Mouse (Mus musculus): ENCODE data around the gene Lipe. TPM values are rescaled to one million over a fixed set of nuclear protein-coding genes. Genes with fewer than 3 reads are reported as not detected.
A peak's percentile ranks its signal among the peaks of the same experiment; 100 is the strongest.

The Lipe gene
- total RNA-seq, 1 experiment from 2014 or later: 19.9 TPM

DNA sequence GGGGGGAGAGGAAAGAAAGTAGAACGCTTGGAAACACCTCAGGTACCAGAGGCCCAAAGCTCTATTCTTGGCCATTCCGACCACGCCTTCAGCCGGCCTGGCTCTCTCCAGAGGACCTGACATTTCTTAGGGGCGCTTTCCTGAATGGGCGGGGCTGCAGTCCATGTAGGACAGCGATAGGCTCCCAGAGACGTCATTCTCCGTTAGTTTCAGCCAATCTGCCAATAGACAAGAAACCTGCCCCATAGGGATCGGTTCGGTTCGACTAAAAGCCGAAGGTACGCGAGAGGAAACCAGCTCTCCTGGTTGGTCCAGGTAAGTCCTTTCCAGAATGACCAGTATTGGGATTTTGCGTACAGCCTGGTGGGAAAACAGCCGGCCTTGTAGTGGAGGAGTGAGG lies 22.0 kb downstream of the Lipe start:
- no peak for ATAC-seq (replicated peaks; ENCODE audit: insufficient number of reproducible peaks, low FRiP score, low TSS enrichment, poor library complexity, severe bottlenecking)

DNA sequence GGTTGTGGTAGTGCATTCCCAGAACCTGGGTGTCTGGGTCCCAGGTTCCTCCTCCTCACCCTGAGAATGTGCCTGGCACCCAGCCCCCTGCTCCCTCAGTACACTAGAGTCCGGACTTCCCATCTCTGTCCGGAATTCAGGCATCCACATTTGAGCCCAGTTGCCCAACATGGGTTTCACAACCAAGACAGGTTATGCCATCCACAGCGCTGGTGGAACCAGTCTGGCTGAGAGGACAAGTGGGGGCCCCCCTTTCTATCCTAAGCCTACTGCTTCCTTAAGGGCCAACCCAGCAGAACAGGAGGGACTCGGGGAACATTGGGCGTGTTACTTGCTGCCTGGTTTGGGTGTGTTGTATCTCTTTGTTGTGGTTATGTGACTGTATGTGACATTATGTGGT lies 26.1 kb downstream of the Lipe start:
- ATAC-seq (replicated peaks; ENCODE audit: insufficient number of reproducible peaks, low FRiP score, low TSS enrichment, poor library complexity, severe bottlenecking): 0 out of 2 replicates have a peak, but pooled peaks have one; percentile 27

DNA sequence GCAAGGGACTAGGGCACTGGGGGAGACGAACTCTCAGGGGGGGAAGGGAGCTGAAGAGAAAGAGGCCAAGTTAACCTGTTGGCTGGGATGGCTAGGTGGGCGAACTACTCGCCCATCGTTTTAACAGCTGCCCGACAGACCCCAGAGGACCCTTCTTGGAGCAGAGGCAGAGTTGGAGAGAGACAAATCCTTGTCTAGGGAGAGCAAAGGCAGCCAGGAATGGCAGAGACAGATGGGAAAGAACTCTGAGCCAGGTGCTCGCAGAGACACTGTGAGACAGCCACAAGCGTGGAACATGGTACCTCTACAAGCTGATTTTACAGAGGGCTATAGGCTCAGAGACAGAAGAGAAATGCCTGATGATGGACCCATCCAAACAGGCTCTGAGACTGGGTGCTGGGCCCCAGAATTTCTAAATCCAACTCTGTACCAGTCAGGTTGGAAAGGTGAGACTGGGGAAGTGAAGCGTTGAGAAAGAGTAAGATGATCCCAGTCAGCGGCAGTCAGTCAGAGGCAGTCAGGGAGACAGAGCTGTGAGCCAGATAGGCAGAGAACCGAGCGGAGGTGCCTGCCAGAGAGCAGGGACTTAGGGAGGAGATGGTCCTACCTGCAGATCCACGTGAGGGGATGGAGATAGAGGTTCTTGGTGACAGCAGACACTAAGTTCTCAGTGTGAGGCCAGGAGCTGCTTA lies 29.3 kb downstream of the Lipe start, which contains the start of gene Cnfn:
Gene Cnfn (minus strand): TSS at position 667 of the 692 bp plus-strand sequence.
- ATAC-seq (replicated peaks; ENCODE audit: insufficient number of reproducible peaks, low FRiP score, low TSS enrichment, poor library complexity, severe bottlenecking): no peak

DNA sequence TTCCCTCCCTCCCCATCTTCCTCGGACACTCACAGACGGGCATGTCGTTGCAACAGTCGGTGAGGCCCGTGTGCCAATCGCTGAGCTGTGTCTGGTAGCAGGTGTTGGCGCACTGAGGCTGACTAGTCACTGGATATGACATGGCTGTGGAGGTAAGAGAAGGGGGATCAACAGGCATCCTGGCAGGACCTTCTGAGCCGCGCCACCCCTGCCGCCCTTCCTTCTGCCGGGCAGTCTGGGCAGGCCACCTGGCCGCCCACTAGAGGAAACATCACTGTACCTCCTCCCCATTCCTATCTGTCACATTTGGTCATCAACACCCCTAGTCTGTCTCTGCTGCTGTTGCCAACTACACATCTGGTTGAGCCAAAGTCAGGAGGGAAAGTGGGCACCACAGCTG lies 30.2 kb downstream of the Lipe start:
- no peak for ATAC-seq (replicated peaks; ENCODE audit: insufficient number of reproducible peaks, low FRiP score, low TSS enrichment, poor library complexity, severe bottlenecking)

DNA sequence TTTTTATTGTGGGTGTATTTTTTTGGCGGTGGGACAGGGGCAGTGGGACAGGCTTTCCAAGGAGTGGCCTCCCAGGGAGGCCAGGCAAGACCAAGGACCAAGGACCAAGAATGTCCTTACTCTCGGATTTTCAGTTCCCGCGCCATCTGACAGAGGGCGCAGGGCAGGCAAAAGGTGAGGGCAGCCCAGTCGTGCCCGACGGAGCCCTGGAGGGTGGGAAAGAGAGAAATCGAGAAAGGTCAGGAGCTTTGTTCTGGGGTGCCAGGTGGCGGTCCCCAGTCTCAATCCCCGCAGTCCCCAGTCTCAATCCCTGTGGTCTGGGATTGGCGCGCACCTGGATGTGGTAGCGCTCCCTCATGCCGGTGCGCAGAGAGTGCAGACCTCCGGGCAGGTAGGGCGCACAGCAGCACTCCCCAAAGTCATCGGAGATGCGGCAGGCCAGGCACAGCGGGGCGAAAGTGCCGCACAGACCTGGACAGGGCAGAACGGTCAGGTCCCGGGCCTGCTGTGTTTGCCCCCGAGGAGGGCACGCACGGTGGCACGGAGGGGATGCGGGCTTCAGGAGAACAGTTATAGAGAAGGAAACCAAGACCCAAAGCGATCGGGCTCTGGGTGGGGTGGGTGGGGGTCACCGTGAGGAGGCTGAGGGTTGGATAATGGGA lies 30.7 kb downstream of the Lipe start:
- no peak for ATAC-seq (replicated peaks; ENCODE audit: insufficient number of reproducible peaks, low FRiP score, low TSS enrichment, poor library complexity, severe bottlenecking)

DNA sequence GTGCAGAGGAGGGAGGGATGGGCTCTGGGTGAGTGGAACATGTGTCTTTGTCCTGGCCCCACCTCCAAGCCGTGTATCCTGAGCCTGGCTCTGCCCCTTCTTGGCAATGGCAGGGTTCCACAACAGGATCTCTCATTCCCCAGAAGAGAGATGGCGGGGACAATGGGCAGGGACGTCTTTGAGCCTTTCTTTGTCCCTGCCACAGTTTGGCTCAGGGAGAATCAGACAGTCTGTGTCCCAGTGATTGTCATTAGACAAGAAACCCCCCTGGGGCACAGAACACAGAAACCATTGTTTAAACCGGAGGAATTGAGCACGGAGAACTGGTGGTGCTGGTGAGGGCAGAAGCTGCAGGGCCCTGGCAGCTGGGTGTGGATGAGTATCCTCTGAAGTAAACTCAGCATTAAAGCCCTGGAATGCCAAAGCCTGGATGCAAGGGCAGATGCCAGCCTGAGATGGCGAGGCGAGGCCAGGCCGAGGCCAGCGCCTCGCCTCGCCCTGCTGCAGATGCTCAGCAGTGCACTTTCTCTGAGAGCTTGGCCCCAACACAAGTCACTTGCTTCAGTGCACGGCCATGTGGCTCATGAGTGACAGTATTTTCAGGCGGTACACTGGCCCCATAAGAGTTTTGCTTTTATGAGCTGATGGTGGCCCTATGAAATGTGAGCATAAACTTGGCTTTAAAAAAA lies 32.4 kb downstream of the Lipe start:
- no peak for ATAC-seq (replicated peaks; ENCODE audit: insufficient number of reproducible peaks, low FRiP score, low TSS enrichment, poor library complexity, severe bottlenecking)

DNA sequence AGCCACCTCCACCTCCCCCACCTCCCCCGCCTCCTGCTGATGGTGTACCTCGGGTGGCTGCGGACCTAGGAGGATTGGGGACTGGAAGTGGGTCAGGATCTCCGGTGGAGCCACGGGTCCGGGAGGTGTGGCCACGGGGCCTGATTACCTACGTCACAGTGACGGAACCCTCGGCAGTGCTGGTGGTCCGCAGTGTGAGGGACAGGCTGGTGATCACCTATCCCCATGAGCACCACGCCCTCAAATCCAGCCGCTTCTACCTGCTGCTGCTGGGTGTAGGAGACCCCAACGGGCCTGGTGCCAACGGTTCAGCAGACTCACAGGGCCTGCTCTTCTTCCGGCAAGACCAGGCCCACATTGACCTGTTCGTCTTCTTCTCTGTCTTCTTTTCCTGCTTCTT lies 34.9 kb downstream of the Lipe start:
- ATAC-seq (replicated peaks; ENCODE audit: insufficient number of reproducible peaks, low FRiP score, low TSS enrichment, poor library complexity, severe bottlenecking): no peak

DNA sequence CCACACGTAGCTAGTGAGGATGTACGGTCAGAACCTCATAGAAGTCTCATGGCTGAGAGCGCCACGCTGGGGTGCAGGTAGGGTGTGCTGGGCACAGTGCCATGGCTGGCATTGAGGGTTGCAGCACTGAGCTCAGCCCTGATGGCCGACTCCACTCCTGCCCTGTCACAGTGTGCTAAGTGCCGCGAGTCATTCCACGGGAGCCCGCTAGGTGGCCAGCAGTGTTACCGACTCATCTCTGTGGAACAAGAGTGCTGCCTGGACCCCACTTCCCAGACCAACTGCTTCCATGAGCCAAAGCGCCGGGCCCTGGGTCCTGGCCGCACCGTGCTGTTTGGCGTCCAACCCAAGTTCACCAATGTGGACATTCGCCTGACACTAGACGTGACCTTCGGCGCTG lies 35.4 kb downstream of the Lipe start:
- ATAC-seq (replicated peaks; ENCODE audit: insufficient number of reproducible peaks, low FRiP score, low TSS enrichment, poor library complexity, severe bottlenecking): no peak

DNA sequence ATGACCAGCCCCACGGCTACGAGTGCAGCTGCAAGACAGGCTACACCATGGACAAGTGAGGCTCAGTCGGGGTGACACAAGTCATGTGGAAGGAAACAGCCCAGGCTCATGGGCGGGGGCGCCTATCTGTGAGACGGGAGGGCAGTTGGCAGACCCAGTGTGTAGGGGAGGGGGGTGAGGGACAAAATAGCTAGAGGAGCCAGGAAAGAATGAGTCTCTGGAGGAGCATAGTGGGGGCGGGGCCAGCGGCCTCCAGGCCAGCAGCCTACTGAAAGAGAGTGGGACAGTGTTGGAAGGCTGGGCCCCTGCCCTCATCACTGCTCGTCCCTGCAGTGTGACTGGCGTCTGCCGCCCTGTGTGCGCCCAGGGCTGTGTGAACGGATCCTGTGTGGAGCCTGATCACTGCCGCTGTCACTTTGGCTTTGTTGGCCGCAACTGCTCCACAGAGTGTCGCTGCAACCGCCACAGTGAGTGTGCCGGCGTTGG lies 39.7 kb downstream of the Lipe start:
- ATAC-seq (replicated peaks; ENCODE audit: insufficient number of reproducible peaks, low FRiP score, low TSS enrichment, poor library complexity, severe bottlenecking): no peak

DNA sequence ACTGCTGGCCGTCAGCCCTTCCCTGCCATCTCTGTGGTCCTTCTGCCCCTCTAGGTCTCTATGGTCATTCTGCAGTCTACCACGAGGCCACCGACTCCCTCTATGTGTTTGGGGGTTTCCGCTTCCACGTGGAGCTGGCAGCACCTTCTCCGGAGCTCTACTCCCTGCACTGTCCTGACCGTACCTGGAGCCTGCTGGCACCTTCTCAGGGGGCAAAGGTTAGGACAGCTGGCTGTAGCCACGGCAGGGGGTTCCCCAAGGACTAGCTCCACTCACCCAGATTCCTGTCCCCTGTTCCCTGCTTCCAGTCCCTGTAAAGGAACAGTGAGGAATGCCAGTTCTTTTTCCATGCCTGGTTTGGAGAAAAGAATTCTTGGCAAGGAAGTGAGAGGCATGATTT lies 49.6 kb downstream of the Lipe start:
- ATAC-seq (replicated peaks; ENCODE audit: insufficient number of reproducible peaks, low FRiP score, low TSS enrichment, poor library complexity, severe bottlenecking): no peak

DNA sequence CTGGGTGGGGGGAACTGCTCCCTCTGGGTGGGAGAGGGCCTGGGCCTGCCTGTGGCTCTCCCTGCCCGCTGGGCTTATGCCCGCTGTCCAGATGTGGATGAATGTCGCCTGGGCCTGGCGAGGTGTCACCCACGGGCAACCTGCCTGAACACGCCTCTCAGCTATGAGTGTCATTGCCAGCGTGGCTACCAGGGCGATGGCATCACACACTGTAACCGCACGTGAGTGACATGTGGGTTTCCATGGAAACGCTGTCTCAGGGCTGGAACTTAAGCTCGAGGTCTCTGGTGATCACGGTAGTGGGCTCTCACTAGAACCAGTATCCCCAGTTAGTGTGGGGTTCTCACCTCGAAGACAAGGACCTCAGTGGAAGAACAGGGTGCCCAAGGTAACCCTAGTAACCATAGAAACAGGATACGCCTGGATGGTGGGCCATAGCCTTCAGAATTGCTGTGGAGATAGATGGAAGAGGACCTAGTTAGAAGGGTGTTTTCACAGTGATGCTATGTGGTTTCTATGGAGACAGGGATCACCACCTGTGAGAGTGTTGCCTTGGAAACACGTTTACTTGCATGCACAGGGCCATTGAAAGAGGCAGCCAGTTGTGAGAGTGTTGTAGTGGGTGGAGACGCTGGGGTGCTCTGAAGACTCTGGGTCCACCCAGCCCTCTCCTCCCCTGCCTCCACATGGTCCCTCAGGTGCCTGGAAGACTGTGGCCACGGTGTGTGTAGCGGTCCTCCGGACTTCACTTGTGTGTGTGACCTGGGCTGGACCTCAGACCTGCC lies 57.3 kb downstream of the Lipe start:
- ATAC-seq (replicated peaks; ENCODE audit: insufficient number of reproducible peaks, low FRiP score, low TSS enrichment, poor library complexity, severe bottlenecking): no peak

DNA sequence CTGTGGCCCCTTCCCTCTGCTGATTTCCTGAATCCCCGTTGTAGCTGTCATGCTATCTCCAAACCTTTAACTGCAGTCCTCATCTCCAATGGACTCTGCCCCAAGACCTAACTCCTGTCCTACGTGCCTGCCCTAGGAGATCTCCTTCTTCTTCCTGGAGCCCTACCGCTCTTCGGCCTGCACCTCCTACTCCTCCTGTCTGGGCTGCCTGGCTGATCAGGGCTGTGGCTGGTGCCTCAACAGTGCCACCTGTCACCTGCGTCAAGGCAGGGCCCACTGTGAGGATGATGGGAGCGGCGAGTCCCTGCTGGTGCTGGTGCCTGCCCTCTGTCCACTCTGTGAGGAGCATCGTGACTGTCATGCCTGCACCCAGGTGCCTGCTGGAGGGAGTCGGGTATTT lies 59.2 kb downstream of the Lipe start:
- 0 out of 2 replicates have a peak, but pooled peaks have one; percentile 12 for ATAC-seq (replicated peaks; ENCODE audit: insufficient number of reproducible peaks, low FRiP score, low TSS enrichment, poor library complexity, severe bottlenecking)

DNA sequence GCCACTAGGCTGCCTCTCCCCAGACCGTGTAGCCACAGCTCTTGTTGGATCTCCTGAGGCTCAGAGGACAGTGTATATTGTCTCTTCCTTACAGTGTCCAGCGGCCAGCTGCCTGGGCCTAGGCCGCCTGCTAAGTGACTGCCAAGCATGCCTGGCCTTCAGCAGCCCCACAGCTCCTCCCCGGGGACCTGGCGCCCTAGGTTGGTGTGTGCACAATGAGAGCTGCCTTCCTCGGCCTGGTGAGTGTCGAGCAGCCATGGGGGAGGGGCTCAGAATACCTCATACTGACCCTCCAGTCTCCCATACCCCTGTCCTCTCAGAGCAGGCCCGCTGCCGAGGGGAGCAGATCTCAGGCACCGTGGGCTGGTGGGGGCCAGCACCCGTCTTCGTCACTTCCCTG lies 64.0 kb downstream of the Lipe start:
- ATAC-seq (replicated peaks; ENCODE audit: insufficient number of reproducible peaks, low FRiP score, low TSS enrichment, poor library complexity, severe bottlenecking): no peak

DNA sequence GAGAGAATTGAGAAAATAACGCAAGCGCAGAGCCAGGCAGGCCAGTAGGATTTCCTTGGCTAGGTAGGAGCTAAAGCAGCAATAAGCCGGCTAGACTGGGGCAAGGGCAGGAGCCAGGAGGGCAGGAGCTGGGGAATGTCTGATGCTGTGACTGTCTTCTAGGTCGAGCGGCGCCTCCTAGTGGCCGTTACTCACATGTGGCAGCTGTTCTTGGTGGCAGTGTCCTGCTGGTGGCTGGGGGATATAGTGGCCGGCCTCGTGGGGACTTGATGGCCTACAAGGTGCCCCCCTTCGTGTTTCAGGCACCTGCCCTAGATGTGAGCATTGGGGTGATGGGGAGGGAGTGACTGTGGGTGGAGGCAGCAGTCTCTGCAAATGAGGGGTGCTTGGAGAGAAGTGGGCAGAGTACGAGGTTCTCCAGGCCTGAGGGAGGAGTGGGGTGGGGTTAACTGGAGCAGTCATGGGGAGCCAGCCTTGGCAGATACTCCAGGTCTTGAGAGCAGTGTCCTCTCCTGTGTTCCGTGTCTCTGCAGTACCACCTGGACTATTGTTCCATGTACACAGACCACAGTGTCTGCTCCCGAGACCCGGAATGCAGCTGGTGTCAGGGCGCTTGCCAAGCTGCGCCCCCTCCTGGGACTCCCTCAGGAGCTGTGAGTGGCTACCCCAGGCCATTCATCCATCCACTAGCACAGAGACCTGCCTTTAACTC lies 64.8 kb downstream of the Lipe start:
- ATAC-seq (replicated peaks; ENCODE audit: insufficient number of reproducible peaks, low FRiP score, low TSS enrichment, poor library complexity, severe bottlenecking): peak; percentile 75

Other genes starting within 250 kb of the Lipe start
- gene Pou2f2, start 219.0 kb downstream of the Lipe start, total RNA-seq (2017): 35.8 to 70.4 TPM (median 38.0 TPM) in 3 replicates
- gene Dedd2, start 178.1 kb downstream of the Lipe start, total RNA-seq (2017): 75.0 to 94.7 TPM (median 76.7 TPM) in 3 replicates
- gene Zfp526, start 177.3 kb downstream of the Lipe start, total RNA-seq (2017): 2.4 to 9.8 TPM (median 2.6 TPM) in 3 replicates
- gene Gsk3a, start 160.9 kb downstream of the Lipe start, total RNA-seq (2017): 42.8 to 71.0 TPM (median 43.0 TPM) in 3 replicates
- 3.7 to 8.1 TPM (median 7.3 TPM) in 3 replicates for gene Erf, start 147.9 kb downstream of the Lipe start, total RNA-seq (2017)
- 55.5 to 68.5 TPM (median 65.9 TPM) in 3 replicates for gene Cic, start 131.0 kb downstream of the Lipe start, total RNA-seq (2017)
- 8.0 to 20.6 TPM (median 20.3 TPM) in 3 replicates for gene Pafah1b3, start 100.7 kb downstream of the Lipe start, total RNA-seq (2017)
- gene Prr19, start 97.3 kb downstream of the Lipe start, total RNA-seq (2017): not detected in 3 replicates
- not detected in 3 replicates for gene Tmem145, start 92.6 kb downstream of the Lipe start, total RNA-seq (2017)
- gene Megf8, start 81.5 kb downstream of the Lipe start, total RNA-seq (2017): 0.64 to 1.8 TPM (median 0.86 TPM) in 3 replicates
- gene Cnfn, start 29.0 kb downstream of the Lipe start, total RNA-seq (2017): not detected in 3 replicates
- gene Cxcl17, start 14.2 kb upstream of the Lipe start, total RNA-seq (2017): not detected in 3 replicates
- 207 to 253 TPM (median 236 TPM) in 3 replicates for gene Ceacam1, start 78.9 kb upstream of the Lipe start, total RNA-seq (2017)
- 0.78 TPM in 1 of 3 replicates, not detected in the others for gene Ceacam2, start 141.1 kb upstream of the Lipe start, total RNA-seq (2017)
- gene Erich4, start 217.2 kb upstream of the Lipe start, total RNA-seq (2017): not detected in 3 replicates
- gene Dmac2, start 220.7 kb upstream of the Lipe start, total RNA-seq (2017): 37.9 to 60.2 TPM (median 48.5 TPM) in 3 replicates
- 3.4 to 9.2 TPM (median 5.4 TPM) in 3 replicates for gene B3gnt8, start 227.9 kb upstream of the Lipe start, total RNA-seq (2017)